Mouse (Mus musculus): Measurements from ENCODE around the gene Tbxas1.

Gene Tbxas1

GRCm38 (mm10) chr6:38846330-38847195 lies 28.6 kb upstream of the Tbxas1 start:
- Histone ChIP-seq H3K36me3 (ENCODE audit: control insufficient read depth, insufficient read depth, low read length, poor library complexity, severe bottlenecking) (no peaks in the 10 kb centered on the region), H3K27me3 (ENCODE audit: control insufficient read depth, insufficient read depth, low read length, poor library complexity, severe bottlenecking) (no peaks in the 10 kb centered on the region; the same call in 1 of the 2 replicates)
- DNase-seq (ENCODE audit: low read depth, low spot score) = no peak

GRCm38 (mm10) chr6:38847447-38847846 lies 27.8 kb upstream of the Tbxas1 start:
- Histone ChIP-seq H3K27me3 (ENCODE audit: control insufficient read depth, insufficient read depth, low read length, poor library complexity, severe bottlenecking) (no peaks in the 10 kb centered on the region; the same call in 1 of the 2 replicates), H3K36me3 (ENCODE audit: control insufficient read depth, insufficient read depth, low read length, poor library complexity, severe bottlenecking) (no peaks in the 10 kb centered on the region)
- DNase-seq (ENCODE audit: low read depth, low spot score) = no peak

GRCm38 (mm10) chr6:38847958-38848910 lies 27.0 kb upstream of the Tbxas1 start:
- no peak for DNase-seq (ENCODE audit: low read depth, low spot score)
- Histone ChIP-seq H3K27me3 (ENCODE audit: control insufficient read depth, insufficient read depth, low read length, poor library complexity, severe bottlenecking) (no peaks in the 10 kb centered on the region; the same call in 1 of the 2 replicates), H3K36me3 (ENCODE audit: control insufficient read depth, insufficient read depth, low read length, poor library complexity, severe bottlenecking) (no peaks in the 10 kb centered on the region)

- H3K36me3 ChIP-seq (ENCODE audit: control insufficient read depth, insufficient read depth, low read length, poor library complexity, severe bottlenecking) = no peaks in the 10 kb centered on the region
- DNase-seq (ENCODE audit: low read depth, low spot score) = no peak
- H3K27me3 ChIP-seq (ENCODE audit: control insufficient read depth, insufficient read depth, low read length, poor library complexity, severe bottlenecking) = no peaks in the 10 kb centered on the region; the same call in 1 of the 2 replicates
Measured at GRCm38 (mm10) chr6:38850715-38851259, 24.4 kb upstream of the Tbxas1 start.

- DNase-seq (ENCODE audit: low read depth, low spot score) = no peak
- no peaks in the 10 kb centered on the region for H3K36me3 ChIP-seq (ENCODE audit: control insufficient read depth, insufficient read depth, low read length, poor library complexity, severe bottlenecking)
- H3K27me3 ChIP-seq (ENCODE audit: control insufficient read depth, insufficient read depth, low read length, poor library complexity, severe bottlenecking) = no peaks in the 10 kb centered on the region; the same call in 1 of the 2 replicates
Measured at GRCm38 (mm10) chr6:38851740-38852139, 23.5 kb upstream of the Tbxas1 start.

- Histone ChIP-seq H3K27me3 (ENCODE audit: control insufficient read depth, insufficient read depth, low read length, poor library complexity, severe bottlenecking) (no peaks in the 10 kb centered on the region), H3K36me3 (ENCODE audit: control insufficient read depth, insufficient read depth, low read length, poor library complexity, severe bottlenecking) (no peaks in the 10 kb centered on the region)
- no peak for DNase-seq (ENCODE audit: low read depth, low spot score)
Measured at GRCm38 (mm10) chr6:38853561-38853992, 21.6 kb upstream of the Tbxas1 start.

GRCm38 (mm10) chr6:38859819-38860218 lies 15.4 kb upstream of the Tbxas1 start:
- no peak for DNase-seq (ENCODE audit: low read depth, low spot score)
- H3K27me3 ChIP-seq (ENCODE audit: control insufficient read depth, insufficient read depth, low read length, poor library complexity, severe bottlenecking) = no peaks in the 10 kb centered on the region
- no peaks in the 10 kb centered on the region for H3K36me3 ChIP-seq (ENCODE audit: control insufficient read depth, insufficient read depth, low read length, poor library complexity, severe bottlenecking)

GRCm38 (mm10) chr6:38860301-38860700 lies 14.9 kb upstream of the Tbxas1 start:
- H3K27me3 ChIP-seq (ENCODE audit: control insufficient read depth, insufficient read depth, low read length, poor library complexity, severe bottlenecking) = no peaks in the 10 kb centered on the region
- no peak for DNase-seq (ENCODE audit: low read depth, low spot score)

GRCm38 (mm10) chr6:38863595-38863994 lies 11.6 kb upstream of the Tbxas1 start:
- H3K36me3 ChIP-seq (ENCODE audit: control insufficient read depth, insufficient read depth, low read length, poor library complexity, severe bottlenecking) = no peaks in the 10 kb centered on the region
- no peak for DNase-seq (ENCODE audit: low read depth, low spot score)
- no peaks in the 10 kb centered on the region for H3K27me3 ChIP-seq (ENCODE audit: control insufficient read depth, insufficient read depth, low read length, poor library complexity, severe bottlenecking)

More at GRCm38 (mm10) chr6:38860301-38860700, 14.9 kb upstream of the Tbxas1 start:
- H3K36me3 ChIP-seq (ENCODE audit: control insufficient read depth, insufficient read depth, low read length, poor library complexity, severe bottlenecking) = no peaks in the 10 kb centered on the region

GRCm38 (mm10) chr6:38865805-38866204 lies 9.4 kb upstream of the Tbxas1 start:
- no peaks in the 10 kb centered on the region for H3K27me3 ChIP-seq (ENCODE audit: control insufficient read depth, insufficient read depth, low read length, poor library complexity, severe bottlenecking)
- DNase-seq (ENCODE audit: low read depth, low spot score) = no peak
- no peaks in the 10 kb centered on the region for H3K36me3 ChIP-seq (ENCODE audit: control insufficient read depth, insufficient read depth, low read length, poor library complexity, severe bottlenecking)

GRCm38 (mm10) chr6:38866357-38866756 lies 8.8 kb upstream of the Tbxas1 start:
- Histone ChIP-seq H3K36me3 (ENCODE audit: control insufficient read depth, insufficient read depth, low read length, poor library complexity, severe bottlenecking) (no peaks in the 10 kb centered on the region), H3K27me3 (ENCODE audit: control insufficient read depth, insufficient read depth, low read length, poor library complexity, severe bottlenecking) (no peaks in the 10 kb centered on the region)
- no peak for DNase-seq (ENCODE audit: low read depth, low spot score)

- no peaks in the 10 kb centered on the region for H3K27me3 ChIP-seq (ENCODE audit: control insufficient read depth, insufficient read depth, low read length, poor library complexity, severe bottlenecking)
- no peaks in the 10 kb centered on the region for H3K36me3 ChIP-seq (ENCODE audit: control insufficient read depth, insufficient read depth, low read length, poor library complexity, severe bottlenecking)
- DNase-seq (ENCODE audit: low read depth, low spot score) = no peak
Measured at GRCm38 (mm10) chr6:38866761-38867160, 8.4 kb upstream of the Tbxas1 start.

- DNase-seq (ENCODE audit: low read depth, low spot score) = no peak
- no peaks in the 10 kb centered on the region for H3K36me3 ChIP-seq (ENCODE audit: control insufficient read depth, insufficient read depth, low read length, poor library complexity, severe bottlenecking)
Measured at GRCm38 (mm10) chr6:38867291-38867690, 7.9 kb upstream of the Tbxas1 start.

GRCm38 (mm10) chr6:38868974-38869373 lies 6.2 kb upstream of the Tbxas1 start:
- H3K27me3 ChIP-seq (ENCODE audit: control insufficient read depth, insufficient read depth, low read length, poor library complexity, severe bottlenecking) = no peaks in the 10 kb centered on the region
- no peaks in the 10 kb centered on the region for H3K36me3 ChIP-seq (ENCODE audit: control insufficient read depth, insufficient read depth, low read length, poor library complexity, severe bottlenecking)
- no peak for DNase-seq (ENCODE audit: low read depth, low spot score)

More at GRCm38 (mm10) chr6:38867291-38867690, 7.9 kb upstream of the Tbxas1 start:
- H3K27me3 ChIP-seq (ENCODE audit: control insufficient read depth, insufficient read depth, low read length, poor library complexity, severe bottlenecking) = no peaks in the 10 kb centered on the region

Measured in splenic B cell, adult 2 months (primary cell).